Mouse (Mus musculus): ENCODE data around the gene Decr2.

DNA sequence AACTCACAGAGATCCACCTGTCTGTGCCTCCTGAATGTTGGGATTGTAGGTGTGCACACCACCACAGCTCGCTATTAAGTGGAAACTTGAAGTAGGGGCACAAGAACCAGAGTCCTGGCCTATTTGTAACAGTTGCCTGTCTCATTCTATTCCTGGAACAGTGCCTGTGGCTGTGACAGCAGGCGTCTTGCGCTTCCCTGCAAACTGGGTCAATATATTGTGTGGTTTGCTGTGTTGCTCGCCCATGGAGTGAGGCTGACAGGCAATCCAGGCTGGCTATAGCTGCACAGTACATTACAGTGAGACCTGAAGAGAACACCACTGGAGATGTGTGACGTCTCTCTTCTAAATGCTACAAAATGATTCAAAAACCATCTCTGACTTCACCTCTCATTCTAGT lies 58.6 kb downstream of the Decr2 start:
- no peak for TF ChIP-seq POLR2A (IDR thresholded peaks at IDR 0.05; ENCODE audit: borderline replicate concordance, low read depth, low read length)
- no peak for TF ChIP-seq CTCF (IDR thresholded peaks at IDR 0.05; ENCODE audit: low read depth, low read length)
